Mouse (Mus musculus) retina, postnatal 1 day (tissue): Measurements from ENCODE around the gene Gm20388.

Experiments used
- DNase-seq: peaks from one replicate; pipeline ENCODE4 v3.0.0-alpha.2; 2012

Gm20388 gene

GRCm38 (mm10) chr8:121316009-121316408 lies 1405.4 kb downstream of the Gm20388 start:
- DNase-seq = no peak

GRCm38 (mm10) chr8:121318756-121319155 lies 1408.1 kb downstream of the Gm20388 start:
- DNase-seq = peak; percentile 38

- no peak for DNase-seq
These were observed 1408.8 kb downstream of the Gm20388 start for GRCm38 (mm10) chr8:121319491-121319890.

DNA sequence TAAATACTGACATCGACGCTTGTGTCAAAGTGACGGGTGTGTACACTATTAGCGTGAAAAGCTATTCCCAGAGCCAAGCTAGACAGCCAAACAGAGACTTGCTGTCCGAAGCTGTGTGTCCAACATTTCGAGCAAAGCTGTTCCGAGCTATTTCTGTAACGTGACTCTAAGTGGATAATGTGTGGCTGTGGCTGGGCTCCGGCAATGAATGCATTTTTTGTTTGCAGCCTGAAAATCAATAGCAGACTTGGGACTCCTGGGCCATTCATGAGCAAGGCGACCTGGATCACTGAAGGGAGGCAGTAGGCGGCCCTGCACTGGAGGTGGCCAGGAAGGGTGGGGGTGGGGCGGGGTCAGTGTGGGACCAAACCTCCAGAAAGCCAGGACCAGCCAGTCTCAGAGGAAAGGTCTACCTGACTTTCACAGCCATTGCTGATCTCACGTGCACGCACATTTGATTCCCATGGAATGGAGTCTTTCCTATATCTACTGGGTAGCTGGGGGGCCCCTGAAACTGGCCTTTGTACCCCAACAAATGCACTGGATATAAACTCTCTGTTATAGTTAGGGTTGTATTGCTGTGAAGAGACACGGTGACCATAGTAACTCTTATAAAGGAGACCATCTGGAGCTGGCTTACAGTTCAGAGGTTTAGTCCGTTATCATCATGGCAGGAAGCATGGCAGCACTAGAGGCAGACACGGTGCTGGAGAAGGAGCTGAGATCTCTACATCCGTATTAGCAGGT lies 1415.7 kb downstream of the Gm20388 start:
- DNase-seq = no peak

DNA sequence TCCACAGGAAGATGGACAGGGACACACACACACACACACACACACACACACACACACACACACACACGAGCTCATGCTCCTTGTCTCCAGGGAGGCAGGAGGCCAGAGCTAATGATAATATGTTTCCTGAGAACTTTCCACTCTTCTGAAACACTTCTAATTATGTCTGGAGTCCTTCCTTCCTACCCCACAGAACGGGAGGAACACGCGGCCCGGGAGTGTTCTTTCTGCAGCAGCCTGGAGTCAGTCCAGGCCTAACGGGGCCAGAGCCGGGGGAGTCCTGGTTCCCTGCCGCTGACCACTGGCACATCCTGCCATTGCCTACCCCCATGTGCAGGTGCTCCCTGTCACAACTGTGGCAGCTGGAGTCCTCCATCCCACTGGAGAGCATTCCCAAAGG lies 1421.8 kb downstream of the Gm20388 start:
- no peak for DNase-seq

DNA sequence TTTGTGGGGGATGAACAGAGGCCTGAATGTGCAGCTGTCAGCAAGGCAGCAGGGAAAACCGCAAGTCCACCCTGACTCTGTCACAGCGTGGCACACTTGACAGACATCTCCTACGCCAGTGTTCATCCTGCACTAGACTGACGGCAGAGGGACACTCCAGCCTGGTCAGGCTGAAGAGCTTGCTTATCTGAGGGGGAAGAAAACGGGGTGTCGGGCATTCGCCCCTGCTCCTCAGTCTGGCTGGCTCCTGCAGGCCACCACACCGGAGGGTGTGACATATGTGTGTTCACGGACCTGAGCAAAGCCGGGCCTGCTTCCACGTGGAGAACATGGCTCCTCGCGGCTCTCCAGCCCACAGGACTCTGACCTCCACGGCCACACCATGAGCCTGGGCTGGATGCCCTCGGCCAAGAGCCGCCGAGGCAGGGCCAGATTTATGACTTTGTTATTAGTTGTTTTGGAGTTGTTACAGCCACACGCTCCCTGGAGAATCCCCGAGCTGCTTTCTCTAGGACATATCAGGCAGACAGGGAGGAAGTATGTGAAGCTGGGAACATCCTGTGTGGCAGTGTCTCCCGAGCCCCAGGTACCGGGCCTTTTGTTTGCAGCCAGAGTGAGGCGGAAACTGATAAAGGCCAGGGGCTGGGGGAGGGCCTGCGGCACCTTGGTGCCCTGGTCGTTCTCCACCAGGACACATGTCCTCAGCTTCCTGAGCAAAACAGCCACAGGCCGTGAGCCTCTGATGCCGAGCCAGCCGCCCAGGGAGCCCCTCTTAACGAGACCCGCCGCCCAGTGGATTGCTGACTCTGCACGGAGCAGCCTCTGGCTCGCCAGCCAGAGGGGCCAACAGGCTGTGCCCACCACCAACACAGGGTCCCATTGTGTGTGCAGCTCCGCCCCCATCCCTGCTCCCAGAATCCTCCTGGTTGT lies 1424.1 kb downstream of the Gm20388 start:
- peak; percentile 82 for DNase-seq

- no peak for DNase-seq
These were observed 1425.0 kb downstream of the Gm20388 start for GRCm38 (mm10) chr8:121335684-121336083.

DNA sequence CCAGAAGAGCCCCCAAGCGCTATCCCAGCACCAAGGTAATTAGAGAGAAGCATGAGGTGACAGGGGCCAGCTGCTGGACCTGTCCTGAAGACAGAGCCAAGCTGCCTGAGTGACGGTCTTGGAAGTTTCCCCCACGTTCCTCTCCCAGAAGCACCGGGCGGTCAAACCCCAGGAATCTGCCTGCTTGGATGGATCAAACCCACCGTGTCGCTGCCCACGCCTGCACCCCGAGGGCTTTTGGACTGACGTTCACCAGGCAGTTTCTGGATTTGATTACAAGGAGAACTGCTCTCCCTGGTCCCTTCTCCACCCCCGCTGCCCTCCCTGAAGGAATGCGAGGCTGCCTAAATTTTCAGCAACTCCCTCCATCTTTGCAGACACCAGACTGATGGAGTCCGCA lies 1432.3 kb downstream of the Gm20388 start:
- no peak for DNase-seq

GRCm38 (mm10) chr8:121344486-121344885 lies 1433.8 kb downstream of the Gm20388 start:
- DNase-seq = no peak

- DNase-seq = no peak
These were observed 1435.5 kb downstream of the Gm20388 start for GRCm38 (mm10) chr8:121346175-121346574.

DNA sequence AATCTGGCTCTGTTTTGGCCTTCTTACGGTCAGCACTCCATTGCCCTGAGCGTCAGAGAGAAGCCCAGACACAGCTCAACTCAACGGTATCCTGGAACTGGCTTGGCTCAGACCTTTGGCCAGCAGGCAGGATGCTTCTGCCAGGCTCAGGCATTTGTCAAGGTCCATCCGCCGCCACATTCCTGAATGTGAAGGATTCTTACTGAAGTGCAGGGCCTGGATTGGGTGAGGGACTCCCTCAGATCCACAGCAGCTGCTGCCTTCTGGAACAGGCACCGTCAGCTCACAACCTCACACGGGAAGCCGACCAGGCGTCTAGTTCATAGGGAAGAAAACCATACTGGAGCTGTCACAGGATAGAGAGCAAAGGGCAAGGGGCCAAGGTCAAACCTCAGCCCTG lies 1436.2 kb downstream of the Gm20388 start:
- no peak for DNase-seq

GRCm38 (mm10) chr8:121348998-121349397 lies 1438.4 kb downstream of the Gm20388 start:
- DNase-seq = no peak

GRCm38 (mm10) chr8:121350803-121351202 lies 1440.2 kb downstream of the Gm20388 start:
- no peak for DNase-seq

GRCm38 (mm10) chr8:121354844-121355243 lies 1444.2 kb downstream of the Gm20388 start:
- DNase-seq = no peak

DNA sequence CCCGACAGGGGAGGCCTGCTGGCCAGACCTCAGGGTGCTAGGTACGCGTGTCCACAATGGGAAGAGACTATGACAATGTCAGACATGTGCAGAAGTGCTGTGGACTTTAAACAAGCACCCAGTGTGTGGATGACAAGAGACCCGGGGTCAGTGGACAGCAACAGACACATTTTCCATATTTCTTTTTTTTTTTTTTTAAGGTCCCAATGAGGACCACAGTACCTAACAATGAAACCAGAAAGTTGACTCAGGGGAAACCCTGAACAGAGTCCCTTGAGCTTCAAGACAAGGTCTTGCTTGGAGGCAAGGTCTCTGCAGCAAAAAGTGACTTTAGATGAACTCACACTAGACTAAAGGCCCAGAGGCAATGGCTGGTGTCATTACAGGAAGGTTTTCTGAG lies 1446.8 kb downstream of the Gm20388 start:
- no peak for DNase-seq

GRCm38 (mm10) chr8:121358609-121359008 lies 1448.0 kb downstream of the Gm20388 start:
- DNase-seq = peak; percentile 26

DNA sequence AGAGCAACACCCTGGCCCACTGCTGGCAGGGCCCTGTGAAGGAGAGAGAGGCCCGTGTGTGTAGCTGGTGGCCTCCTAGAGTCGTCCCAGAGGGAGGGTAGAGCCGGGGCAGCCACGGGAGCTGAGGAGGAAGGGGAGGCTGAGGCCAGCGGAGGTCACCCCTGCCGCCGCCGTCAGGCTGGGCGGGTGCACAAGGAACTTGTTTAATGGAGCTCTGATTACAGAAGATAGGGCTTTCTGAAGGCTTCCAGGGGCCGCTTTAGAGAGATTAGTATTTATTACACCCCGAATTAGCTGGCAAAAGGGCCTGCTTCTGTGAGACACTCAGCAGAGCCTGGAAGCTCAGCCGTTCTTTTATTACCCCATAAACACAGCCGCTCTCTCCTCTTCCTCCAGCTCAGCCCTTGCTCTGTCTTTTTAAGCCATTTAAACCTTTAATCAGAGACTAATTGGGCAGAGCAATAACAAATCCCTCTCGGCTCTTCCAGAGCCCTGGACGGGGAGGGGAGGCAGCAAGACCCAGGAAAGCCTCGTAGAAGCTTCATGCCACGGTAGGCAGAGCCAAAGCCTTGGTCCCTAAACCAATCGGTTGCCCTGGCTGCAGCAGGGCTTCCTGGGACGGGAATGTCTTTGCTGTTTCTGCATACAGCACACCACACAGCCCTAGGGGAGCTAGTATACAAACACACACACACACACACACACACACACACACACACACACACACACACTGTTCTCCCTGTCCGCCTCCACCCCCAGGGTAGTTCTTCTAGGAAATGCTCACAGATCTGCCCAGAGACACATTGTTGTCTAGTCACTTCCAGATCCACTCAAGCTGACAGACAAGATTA lies 1448.7 kb downstream of the Gm20388 start:
- peak; percentile 88 for DNase-seq

- no peak for DNase-seq
These were observed 1449.4 kb downstream of the Gm20388 start for GRCm38 (mm10) chr8:121360001-121360400.

DNA sequence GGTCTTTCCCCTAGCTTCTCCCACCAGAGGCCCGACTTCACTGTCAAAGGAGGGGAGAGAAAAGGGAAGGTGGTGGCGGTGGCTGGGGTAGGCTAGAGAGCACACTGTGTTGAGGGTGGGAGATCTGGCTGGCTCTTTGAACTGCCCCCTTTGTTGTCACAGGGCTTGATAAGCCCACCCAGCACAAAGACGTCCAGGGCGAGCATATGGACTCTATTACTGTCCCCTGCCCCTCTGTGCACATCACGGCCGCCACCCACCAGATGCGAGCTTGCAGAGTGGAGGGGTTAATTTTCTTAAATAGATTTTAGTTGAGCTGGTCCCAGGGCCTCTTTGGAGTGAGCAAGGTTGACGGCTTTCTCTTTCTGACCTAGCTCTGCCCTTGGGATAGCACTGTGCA lies 1450.5 kb downstream of the Gm20388 start:
- DNase-seq = no peak

GRCm38 (mm10) chr8:121364646-121365045 lies 1454.0 kb downstream of the Gm20388 start:
- no peak for DNase-seq

GRCm38 (mm10) chr8:121365150-121365549 lies 1454.5 kb downstream of the Gm20388 start:
- DNase-seq = no peak

GRCm38 (mm10) chr8:121366655-121367054 lies 1456.0 kb downstream of the Gm20388 start:
- DNase-seq = no peak

DNA sequence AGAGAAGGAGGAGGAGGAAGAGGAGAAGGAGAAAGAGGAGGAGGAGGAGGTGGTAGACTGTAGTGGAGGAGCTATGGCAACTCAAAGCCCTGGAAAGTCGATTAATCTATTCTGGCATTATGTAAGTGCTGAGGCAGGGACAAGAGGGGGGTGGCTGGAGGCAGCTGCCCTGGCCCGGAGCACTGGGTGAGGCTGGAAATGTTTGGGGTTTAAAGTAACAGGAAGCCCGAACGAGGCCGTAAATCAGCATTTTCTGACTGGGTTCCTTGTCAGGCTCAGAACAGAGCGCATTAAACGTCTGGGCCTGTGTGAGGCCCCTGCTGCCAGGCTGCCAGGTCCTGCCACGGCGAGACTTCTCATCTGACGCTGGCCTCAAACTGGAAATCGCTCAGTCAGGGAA lies 1458.2 kb downstream of the Gm20388 start:
- DNase-seq = no peak
